In genomic region chr12:3370979-3371925, GRCm38 (mm10) we compare ENCODE assay signal across 10 mouse cellular contexts. TPM values are rescaled to one million over a fixed set of nuclear protein-coding genes. Genes with fewer than 3 reads are reported as not detected.
DNase-seq lines count a peak whose midpoint lies in the region; ATAC-seq and TF ChIP-seq lines count a peak whose summit lies in the region.
"Had no signal": no experiment of that assay in that cellular context is flagged by ENCODE, and none has a peak within 500 bp of the region (broad histone marks: within the 10 kb centered on the region; RNA-seq: fewer than 3 reads in every experiment).

No protein-coding gene starts in this region.

- peaks cover 52% of the 10 kb centered on the region for H3K79me3 ChIP-seq in C2C12 (ENCODE audit: low read depth)

- no peak for DNase-seq in heart, postnatal 14 days
- DNase-seq in limb, embryonic 14.5 days (ENCODE audit: low spot score) = no peak
- no peak for DNase-seq in frontal cortex, postnatal 14 days (ENCODE audit: low spot score in 2 of 2)
- DNase-seq in cerebellum, postnatal 36 days = no peak
- DNase-seq in left cerebral cortex, adult 11 months (ENCODE audit: low spot score) = no peak

- no peak for TF ChIP-seq CTCF in C2C12 (IDR thresholded peaks at IDR 0.05; ENCODE audit: control insufficient read depth, insufficient read depth, insufficient read length)

- ATAC-seq in heart, embryonic 11.5 days (replicated peaks; ENCODE audit: insufficient number of reproducible peaks, low FRiP score, low TSS enrichment) = no peak
- no peak for ATAC-seq in embryonic facial prominence, embryonic 12.5 days (ENCODE audit: insufficient number of reproducible peaks, insufficient read depth, low FRiP score, low TSS enrichment)
- ATAC-seq in limb, embryonic 14.5 days (ENCODE audit: low FRiP score, low read depth) = no peak

- peaks cover 3% of the 10 kb centered on the region; the same call in 1 of the 2 replicates for H3K36me3 ChIP-seq in heart, embryonic 11.5 days (ENCODE audit: control insufficient read depth, insufficient read depth, low read length)
- H3K36me3 ChIP-seq in C2C12 (ENCODE audit: control insufficient read depth, insufficient read depth) = no peaks in the 10 kb centered on the region
- H3K36me3 ChIP-seq in embryonic facial prominence, embryonic 12.5 days = peaks cover 24% of the 10 kb centered on the region
- peaks cover 18% of the 10 kb centered on the region for H3K36me3 ChIP-seq in limb, embryonic 14.5 days (ENCODE audit: control insufficient read depth, insufficient read depth, low read length)
- H3K36me3 ChIP-seq: G1E had no signal

- peak overlapping the region; percentile 39 for H3ac ChIP-seq in C2C12 (ENCODE audit: control insufficient read depth, insufficient read length, low read depth)

- peaks cover 84% of the 10 kb centered on the region for H3K79me2 ChIP-seq in C2C12 (ENCODE audit: control insufficient read depth, insufficient read depth)

- peak overlapping the region; percentile 22; the same call in 1 of the 2 replicates for H3K9ac ChIP-seq in heart, embryonic 11.5 days (ENCODE audit: low read depth, low read length)
- H3K9ac ChIP-seq in embryonic facial prominence, embryonic 12.5 days = peak overlapping the region; percentile 19; the same call in 1 of the 2 replicates
- H3K9ac ChIP-seq in limb, embryonic 14.5 days (ENCODE audit: low read depth, low read length, severe bottlenecking) = no peak overlapping the region

- 20% methylated on average over 11 of the region's 11 CpGs for WGBS in heart, embryonic 11.5 days (ENCODE audit: insufficient replicate concordance)
- WGBS in embryonic facial prominence, embryonic 12.5 days = 14% methylated on average over 11 of the region's 11 CpGs
- 41% methylated on average over 11 of the region's 11 CpGs for WGBS in limb, embryonic 14.5 days

- intact Hi-C loops in heart, postnatal 14 days (cut with DNase I) = no loop called here

- no peak for TF ChIP-seq POLR2A in limb, embryonic 14.5 days (IDR thresholded peaks at IDR 0.05; ENCODE audit: borderline replicate concordance, extremely low read depth, insufficient read depth, insufficient read length)

- H3K9me3 ChIP-seq in heart, embryonic 11.5 days (replicated peaks; ENCODE audit: control insufficient read depth, low read length) = 0 out of 2 replicates have a peak, but pooled peaks cover 4% of the 10 kb centered on the region
- 0 out of 2 replicates have a peak, but pooled peaks cover 5% of the 10 kb centered on the region for H3K9me3 ChIP-seq in embryonic facial prominence, embryonic 12.5 days
- peaks cover 6% of the 10 kb centered on the region; the same call in 1 of the 2 replicates for H3K9me3 ChIP-seq in limb, embryonic 14.5 days (ENCODE audit: control insufficient read depth, low read length)
- H3K9me3 ChIP-seq: G1E had no signal

- H3K27me3 ChIP-seq in heart, embryonic 11.5 days (ENCODE audit: control insufficient read depth, insufficient read depth, low read length) = no peaks in the 10 kb centered on the region
- H3K27me3 ChIP-seq in C2C12 (ENCODE audit: control insufficient read depth, insufficient read depth, insufficient read length) = no peaks in the 10 kb centered on the region
- H3K27me3 ChIP-seq in embryonic facial prominence, embryonic 12.5 days = no peaks in the 10 kb centered on the region
- H3K27me3 ChIP-seq in limb, embryonic 14.5 days (ENCODE audit: control insufficient read depth, insufficient read depth, low read length) = no peaks in the 10 kb centered on the region

- H3K4me2 ChIP-seq in heart, embryonic 11.5 days = peak overlapping the region; percentile 6
- H3K4me2 ChIP-seq in embryonic facial prominence, embryonic 12.5 days (replicated peaks) = peak overlapping the region; percentile 39
- peak overlapping the region; percentile 20 for H3K4me2 ChIP-seq in limb, embryonic 14.5 days (replicated peaks; ENCODE audit: low read depth, low read length, severe bottlenecking)

- peaks cover 14% of the 10 kb centered on the region; the same call in 1 of the 2 replicates for H3K4me1 ChIP-seq in heart, embryonic 11.5 days (ENCODE audit: control insufficient read depth, insufficient read depth, low read length)
- peaks cover 37% of the 10 kb centered on the region for H3K4me1 ChIP-seq in embryonic facial prominence, embryonic 12.5 days
- H3K4me1 ChIP-seq in limb, embryonic 14.5 days (ENCODE audit: control insufficient read depth, insufficient read depth, low read length) = peaks cover 16% of the 10 kb centered on the region

- no peak overlapping the region for H3K27ac ChIP-seq in heart, embryonic 11.5 days (ENCODE audit: low read depth, low read length)
- H3K27ac ChIP-seq in embryonic facial prominence, embryonic 12.5 days = no peak overlapping the region
- no peak overlapping the region for H3K27ac ChIP-seq in limb, embryonic 14.5 days (replicated peaks; ENCODE audit: low read depth, low read length)

- no peak overlapping the region for H3K4me3 ChIP-seq in heart, embryonic 11.5 days (ENCODE audit: low read depth, low read length)
- no peak overlapping the region for H3K4me3 ChIP-seq in C2C12 (ENCODE audit: insufficient read depth, poor library complexity, severe bottlenecking)
- peak overlapping the region; percentile 13; the same call in 1 of the 2 replicates for H3K4me3 ChIP-seq in embryonic facial prominence, embryonic 12.5 days
- no peak overlapping the region for H3K4me3 ChIP-seq in limb, embryonic 14.5 days (replicated peaks; ENCODE audit: low read length)
- H3K4me3 ChIP-seq: erythroblast, embryonic 14.5 days had no signal

TF ChIP-seq in C2C12, 6 proteins besides CTCF, POLR2A, EP300 and RAD21:
- TF ChIP-seq USF1 (IDR thresholded peaks at IDR 0.05; ENCODE audit: low read depth) = peak; percentile 39
- peak; percentile 50 for TF ChIP-seq MAX (IDR thresholded peaks at IDR 0.05)
- peak; percentile 28 for TF ChIP-seq FOSL1 (IDR thresholded peaks at IDR 0.05; ENCODE audit: insufficient read depth, low read length, poor library complexity, severe bottlenecking)
- TF ChIP-seq MYOG (IDR thresholded peaks at IDR 0.05; ENCODE audit: control insufficient read depth, extremely low read depth, insufficient read length) = no peak
- no peak for TF ChIP-seq CEBPB (IDR thresholded peaks at IDR 0.05; ENCODE audit: low read depth)
- no peak for TF ChIP-seq MYOD1 (IDR thresholded peaks at IDR 0.05; ENCODE audit: control insufficient read depth, insufficient read length, low read depth)

RNA-seq across cellular contexts. Expression of gene Kif3c, which starts 6.3 kb away (rescaled TPM):
- 5.9 and 8.7 TPM in 2 replicates for polyA plus RNA-seq in heart, embryonic 11.5 days (2014; fragmentation: Nextera tagmentation; extraction: Ambion mirVana)
- total RNA-seq in heart, postnatal 14 days (2021) = 1 to 10 TPM; 4.4 to 5.3 TPM
- polyA plus RNA-seq in C2C12 (2012; fragmentation: generic; extraction: Trizol) = 17.4 TPM
- polyA plus RNA-seq in embryonic facial prominence, embryonic 12.5 days (2016; fragmentation: Nextera tagmentation; extraction: Ambion mirVana) = 26.1 and 28.1 TPM in 2 replicates
- polyA plus RNA-seq in limb, embryonic 14.5 days (2012; rRNA removed) = 15.7 and 24.1 TPM in 2 replicates
- 10.4 and 14.6 TPM in 2 replicates for polyA plus RNA-seq in limb, embryonic 14.5 days (2014; fragmentation: Nextera tagmentation; extraction: Ambion mirVana)

RNA-seq across cellular contexts. Expression of gene Asxl2, which starts 55.4 kb away (rescaled TPM):
- polyA plus RNA-seq in heart, embryonic 11.5 days (2014; fragmentation: Nextera tagmentation; extraction: Ambion mirVana) = 19.4 and 21.3 TPM in 2 replicates
- 10 to 100 TPM; 26.1 to 26.4 TPM for total RNA-seq in heart, postnatal 14 days (2021)
- polyA plus RNA-seq in C2C12 (2012; fragmentation: generic; extraction: Trizol) = 5.9 TPM
- polyA plus RNA-seq in embryonic facial prominence, embryonic 12.5 days (2016; fragmentation: Nextera tagmentation; extraction: Ambion mirVana) = 19.6 and 19.9 TPM in 2 replicates
- 13.1 and 13.6 TPM in 2 replicates for polyA plus RNA-seq in limb, embryonic 14.5 days (2012; rRNA removed)
- polyA plus RNA-seq in limb, embryonic 14.5 days (2014; fragmentation: Nextera tagmentation; extraction: Ambion mirVana) = 14.7 TPM in 2 replicates
